Mouse (Mus musculus) hindbrain, postnatal 0 days (tissue): ENCODE results near the gene 1110059E24Rik. TPM values are rescaled to one million over a fixed set of nuclear protein-coding genes. Genes with fewer than 3 reads are reported as not detected.

Experiments used
- ATAC-seq: fragments of 200-750 bp; cut with Nextera tagmentation; 2 replicates; pipeline ENCODE4 v1.8.0; 2017; ENCODE audit warnings: mild to moderate bottlenecking, moderate TSS enrichment, moderate library complexity
- DNase-seq: peaks from one replicate; pipeline ENCODE4 v3.0.0-alpha.2; 2015; ENCODE audit warnings: low spot score
- H3K27ac ChIP-seq: fragments of 300-500 bp; sonication (generic); 2 replicates; pipeline ENCODE4 v1.5.1; 2014; ENCODE audit warnings: mild to moderate bottlenecking
- H3K27me3 ChIP-seq: fragments of 300-500 bp; sonication (generic); 2 replicates; pipeline ENCODE4 v1.6.1; 2014; ENCODE audit warnings: low read length, mixed read lengths; ENCODE audit not compliant: insufficient read depth
- H3K36me3 ChIP-seq: fragments of 300-500 bp; sonication (generic); 2 replicates; pipeline ENCODE4 v1.6.1; 2014; ENCODE audit warnings: low read length, mixed read lengths; ENCODE audit not compliant: insufficient read depth
- H3K4me1 ChIP-seq: fragments of 300-500 bp; sonication (generic); 2 replicates; pipeline ENCODE4 v1.6.1; 2014; ENCODE audit warnings: antibody characterized with exemption, low read length, mixed read lengths; ENCODE audit not compliant: insufficient read depth
- H3K4me2 ChIP-seq: fragments of 300-500 bp; sonication (generic); 2 replicates; pipeline ENCODE4 v1.6.1; 2014; ENCODE audit warnings: low read depth, mild to moderate bottlenecking, low read length, moderate library complexity, mixed read lengths
- H3K4me3 ChIP-seq: fragments of 300-500 bp; sonication (generic); 2 replicates; pipeline ENCODE4 v1.5.1; 2014; ENCODE audit warnings: low read length
- H3K9ac ChIP-seq: fragments of 300-500 bp; sonication (generic); replicated peaks from 2 replicates; pipeline ENCODE4 v1.6.1; 2014; ENCODE audit warnings: mild to moderate bottlenecking, low read length, moderate library complexity, mixed read lengths
- H3K9me3 ChIP-seq: fragments of 300-500 bp; sonication (generic); 2 replicates; pipeline ENCODE4 v1.6.1; 2016; ENCODE audit warnings: low read length, mixed read lengths
- CTCF ChIP-seq: IDR thresholded peaks from 2 replicates; pipeline ENCODE4 v1.5.1; 2016; ENCODE audit warnings: antibody characterized with exemption, control low read depth, low read depth
- WGBS: fragments of 180-500 bp; shearing (Covaris S2); extraction: QIAGEN DNeasy Blood & Tissue Kit; methylation state at CpG from one replicate; pipeline ENCODE4 v1.1.7; 2014; 5-methylcytosine and 5-hydroxymethylcytosine counted together
- polyA plus RNA-seq: library from polyadenylated mRNA; unstranded; fragments of >200 nt; fragmentation: Nextera tagmentation; extraction: Ambion mirVana; gene quantifications from 2 replicates; pipeline ENCODE4 v1.2.1, GENCODE M21; 2015
- total RNA-seq: library from RNA; depleted of rRNA; stranded (reverse); fragments of >200 nt; gene quantifications from 2 replicates; pipeline ENCODE4 v1.2.3, GENCODE M21; 2014

Gene 1110059E24Rik
- total and polyA plus RNA-seq, 2 experiments from 2014 or later: 19.0 to 53.3 TPM

- DNase-seq (no peak), ATAC-seq (no peak)
- Histone ChIP-seq H3K9me3 (no peaks in the 10 kb centered on the region), H3K4me1 (no peaks in the 10 kb centered on the region), H3K4me3 (no peak overlapping the region), H3K27ac (no peak overlapping the region), H3K27me3 (no peaks in the 10 kb centered on the region), H3K4me2 (no peak overlapping the region), H3K9ac (no peak overlapping the region), H3K36me3 (no peaks in the 10 kb centered on the region)
- 83% methylated on average over 6 of the region's 6 CpGs for WGBS
- TF ChIP-seq CTCF: no peak
These were observed 26.3 kb downstream of the 1110059E24Rik start for GRCm38 (mm10) chr19:21626271-21626988.

GRCm38 (mm10) chr19:21624148-21624535, 28.6 kb downstream of the 1110059E24Rik start:
- no peaks in the 10 kb centered on the region for H3K36me3 ChIP-seq
- TF ChIP-seq CTCF: no peak
- H3K4me1 ChIP-seq: no peaks in the 10 kb centered on the region
- no peak overlapping the region for H3K27ac ChIP-seq
- 89% methylated on average over 4 of the region's 4 CpGs for WGBS
- no peaks in the 10 kb centered on the region for H3K27me3 ChIP-seq
- DNase-seq (no peak), ATAC-seq (no peak)
- no peak overlapping the region for H3K4me2 ChIP-seq
- H3K9me3 ChIP-seq: no peaks in the 10 kb centered on the region
- H3K4me3 ChIP-seq: no peak overlapping the region
- no peak overlapping the region for H3K9ac ChIP-seq

- Histone ChIP-seq H3K4me2 (no peak overlapping the region), H3K9me3 (no peaks in the 10 kb centered on the region), H3K27me3 (no peaks in the 10 kb centered on the region), H3K4me3 (no peak overlapping the region), H3K4me1 (no peaks in the 10 kb centered on the region), H3K9ac (no peak overlapping the region), H3K27ac (no peak overlapping the region), H3K36me3 (no peaks in the 10 kb centered on the region)
- no peak for TF ChIP-seq CTCF
- ATAC-seq: no peak
- peak; percentile 50 for DNase-seq
- WGBS: 65% methylated on average over 3 of the region's 3 CpGs
These were observed 29.2 kb downstream of the 1110059E24Rik start for GRCm38 (mm10) chr19:21623410-21624147.

- Histone ChIP-seq H3K4me1 (no peaks in the 10 kb centered on the region), H3K4me2 (no peak overlapping the region), H3K27ac (no peak overlapping the region), H3K9me3 (no peaks in the 10 kb centered on the region), H3K4me3 (no peak overlapping the region), H3K27me3 (no peaks in the 10 kb centered on the region), H3K36me3 (no peaks in the 10 kb centered on the region), H3K9ac (no peak overlapping the region)
- DNase-seq (no peak), ATAC-seq (no peak)
- 91% methylated on average over 3 of the region's 3 CpGs for WGBS
- TF ChIP-seq CTCF: no peak
These were observed 37.0 kb downstream of the 1110059E24Rik start for GRCm38 (mm10) chr19:21615801-21616200.

GRCm38 (mm10) chr19:21611725-21612575, 40.8 kb downstream of the 1110059E24Rik start:
- H3K9ac ChIP-seq: no peak overlapping the region
- ATAC-seq (no peak), DNase-seq (no peak)
- H3K4me2 ChIP-seq: no peak overlapping the region
- WGBS: 79% methylated on average over 9 of the region's 9 CpGs
- no peak for TF ChIP-seq CTCF
- H3K4me1 ChIP-seq: no peaks in the 10 kb centered on the region
- no peaks in the 10 kb centered on the region for H3K36me3 ChIP-seq
- H3K4me3 ChIP-seq: no peak overlapping the region
- H3K9me3 ChIP-seq: no peaks in the 10 kb centered on the region
- no peak overlapping the region for H3K27ac ChIP-seq
- H3K27me3 ChIP-seq: no peaks in the 10 kb centered on the region

GRCm38 (mm10) chr19:21611297-21611696, 41.5 kb downstream of the 1110059E24Rik start:
- ATAC-seq: no peak
- no peaks in the 10 kb centered on the region for H3K36me3 ChIP-seq
- TF ChIP-seq CTCF: no peak
- H3K4me3 ChIP-seq: no peak overlapping the region
- no peaks in the 10 kb centered on the region for H3K9me3 ChIP-seq
- DNase-seq: no peak
- H3K4me2 ChIP-seq: no peak overlapping the region
- WGBS: 49% methylated on average over 6 of the region's 6 CpGs
- no peaks in the 10 kb centered on the region for H3K27me3 ChIP-seq
- no peak overlapping the region for H3K9ac ChIP-seq
- H3K4me1 ChIP-seq: no peaks in the 10 kb centered on the region
- H3K27ac ChIP-seq: no peak overlapping the region
